Mouse (Mus musculus): ENCODE results near the gene Steap3. TPM values are rescaled to one million over a fixed set of nuclear protein-coding genes. Genes with fewer than 3 reads are reported as not detected.
"Not testable (repeated sequence)": the region's sequence is repeated elsewhere in the genome, so short reads cannot be mapped to it uniquely, and the experiment has no call there.

The Steap3 gene
- total RNA-seq (2021) = 1 to 10 TPM; 7.1 to 7.4 TPM
- long read RNA-seq, experiment 1, partial matches to known transcripts = 0 of 5 reads
- long read RNA-seq, experiment 1, other reads (novel, unspliced or antisense) = 1 of 5 reads
- long read RNA-seq, experiment 2, transcript Steap3-202 (5 exons, 2,752 nt) = major isoform, 7 of 14 reads
- long read RNA-seq, experiment 2, partial matches to known transcripts = 1 of 14 reads
- long read RNA-seq, experiment 2, other reads (novel, unspliced or antisense) = 6 of 14 reads

DNA sequence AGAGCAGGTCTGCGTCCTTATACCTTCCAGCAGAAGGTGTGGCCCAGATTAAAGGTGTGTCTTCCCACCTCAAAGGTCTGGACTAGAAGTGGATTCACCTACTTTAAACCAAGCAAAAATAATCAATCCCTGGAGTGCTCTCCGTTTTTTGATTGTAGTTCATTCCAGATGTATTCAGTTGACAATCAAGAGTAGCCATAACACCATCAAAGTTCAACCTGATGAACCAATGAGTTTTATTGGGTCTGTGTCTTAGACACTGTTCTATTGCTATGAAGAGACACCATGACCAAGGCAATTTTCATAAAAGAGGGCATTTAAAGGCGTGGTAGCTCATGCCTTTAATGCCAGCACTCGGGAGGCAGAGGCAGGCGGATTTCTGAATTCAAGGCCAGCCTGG, at the start of gene Steap3:
Steap3 (minus strand) TSS at position 101 of the 400 bp plus-strand sequence.
- intact Hi-C loops (cut with DNase I) = no loop called here

DNA sequence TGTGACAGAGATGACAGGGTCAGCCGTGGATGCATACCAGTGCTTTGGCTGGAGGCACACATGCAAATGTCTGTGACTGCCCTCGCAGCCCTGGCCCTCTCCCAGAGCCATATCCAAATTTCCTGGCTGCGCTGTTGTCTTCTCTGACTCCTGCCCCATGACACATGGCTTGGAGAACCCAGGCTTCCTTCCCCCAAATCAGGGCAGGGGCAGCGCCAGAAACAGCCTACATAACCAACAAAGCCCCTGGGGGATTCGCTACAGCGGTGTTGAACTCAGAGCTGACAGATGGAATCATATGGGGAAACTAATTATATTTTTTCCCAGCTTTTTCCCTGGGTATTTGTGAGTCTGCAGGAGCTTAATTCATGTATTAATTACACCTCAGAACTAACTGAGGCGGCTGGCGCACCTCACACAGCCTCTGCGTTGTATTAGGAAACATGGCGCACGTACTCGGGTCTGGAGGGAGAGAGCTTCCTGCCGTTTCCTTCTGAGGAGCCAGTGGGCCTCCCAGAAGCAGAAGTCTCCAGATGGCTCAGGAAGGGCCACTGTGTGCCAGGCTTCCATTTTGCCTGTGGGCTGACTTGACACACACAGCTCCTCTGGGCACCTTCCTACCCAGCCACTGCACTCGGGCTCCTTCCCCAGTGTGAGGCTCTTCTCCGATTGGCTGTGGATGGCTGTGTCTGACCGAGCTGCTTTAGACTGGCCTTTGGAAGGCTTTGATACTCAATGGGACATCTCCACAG, 48.9 kb upstream of the Steap3 start:
- DNase-seq (ENCODE audit: low spot score in 2 of 2) = no peak
- intact Hi-C loops (cut with DNase I) = no loop called here

More for the DNA sequence above, at the start of gene Steap3:
- DNase-seq (ENCODE audit: low spot score in 2 of 2) = no peak

DNA sequence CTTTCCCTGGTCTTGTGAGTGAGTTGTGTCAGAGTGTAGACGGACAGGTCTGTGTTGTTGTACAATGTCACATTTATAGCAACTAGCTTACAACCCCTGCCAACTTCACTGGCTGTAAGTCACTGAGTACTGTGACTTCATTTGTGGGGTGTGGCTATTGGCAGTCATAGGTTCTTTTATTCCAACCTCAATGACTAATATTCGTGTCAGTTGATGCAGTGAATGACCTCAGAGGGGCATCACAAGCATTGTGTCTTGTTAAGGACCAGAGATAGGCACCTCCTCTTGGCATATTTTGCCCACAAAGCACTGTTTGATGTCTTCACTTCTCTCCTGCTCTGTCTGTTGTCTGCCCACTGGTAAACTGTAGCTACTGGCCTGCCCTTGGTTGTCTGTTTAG, 33.3 kb upstream of the Steap3 start:
- no peak for DNase-seq (ENCODE audit: low spot score in 2 of 2)
- intact Hi-C loops (cut with DNase I) = no loop called here

DNA sequence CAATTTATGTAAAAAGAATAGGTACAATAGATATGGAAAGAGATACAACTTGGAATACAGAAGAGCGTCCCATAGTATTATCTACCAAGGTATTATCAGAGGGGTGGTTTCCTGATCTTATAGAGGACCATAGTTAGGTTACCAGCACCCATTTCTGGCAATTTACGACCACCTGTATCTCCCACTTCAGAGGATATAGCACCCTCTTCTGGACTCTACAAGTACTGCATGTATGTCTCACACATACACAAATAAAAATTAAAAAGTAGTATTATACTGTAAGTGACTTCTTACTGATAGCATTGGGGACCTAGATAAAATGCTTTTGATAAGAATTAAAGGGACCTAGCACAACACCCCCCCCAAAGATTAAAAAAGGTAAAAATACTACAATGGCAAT, 24.4 kb upstream of the Steap3 start:
- no peak for DNase-seq (ENCODE audit: low spot score in 2 of 2)

DNA sequence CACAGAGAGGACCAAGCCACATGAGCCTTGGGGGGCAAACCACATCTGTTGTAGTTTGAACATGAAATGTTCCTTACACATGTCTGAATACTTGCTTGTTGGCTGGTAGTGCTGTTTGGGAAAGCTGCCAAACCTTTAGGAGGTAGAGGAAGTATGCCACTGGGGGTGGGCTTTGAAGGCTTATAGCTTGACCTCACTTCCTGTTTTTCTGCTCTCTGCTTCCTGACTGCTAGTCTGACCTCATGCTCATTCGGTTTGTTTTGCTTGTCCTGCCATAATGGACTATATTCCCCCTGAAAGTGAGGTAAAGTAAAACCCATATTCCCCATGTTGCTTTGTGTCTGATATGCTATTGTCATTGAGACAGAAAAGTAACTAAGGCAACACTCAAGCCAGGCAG, 21.3 kb upstream of the Steap3 start:
- no peak for DNase-seq (ENCODE audit: low spot score in 2 of 2)
- intact Hi-C loops (cut with DNase I) = no loop called here

More for the DNA sequence above, 24.4 kb upstream of the Steap3 start:
- intact Hi-C loops (cut with DNase I) = no loop called here

DNA sequence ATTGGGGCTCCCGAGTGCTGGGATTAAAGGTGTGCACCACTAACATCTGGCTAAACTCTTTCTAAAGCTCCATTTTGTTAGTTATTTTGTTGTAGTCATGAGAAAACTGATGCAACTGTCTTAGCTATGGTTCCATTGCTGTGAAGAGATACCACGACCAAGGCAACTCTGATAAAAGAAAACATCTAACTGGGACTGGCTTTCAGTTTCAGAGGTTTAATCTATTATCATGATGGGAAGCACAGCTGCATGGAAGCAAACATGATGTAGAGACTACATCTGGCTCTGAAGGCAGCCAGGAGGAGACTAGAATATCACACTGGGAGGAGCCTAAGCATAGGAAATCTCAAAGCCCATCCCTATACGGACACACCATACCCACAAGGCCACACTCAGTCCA, 19.2 kb upstream of the Steap3 start:
- no peak for DNase-seq (ENCODE audit: low spot score in 2 of 2)
- intact Hi-C loops (cut with DNase I) = no loop called here

DNA sequence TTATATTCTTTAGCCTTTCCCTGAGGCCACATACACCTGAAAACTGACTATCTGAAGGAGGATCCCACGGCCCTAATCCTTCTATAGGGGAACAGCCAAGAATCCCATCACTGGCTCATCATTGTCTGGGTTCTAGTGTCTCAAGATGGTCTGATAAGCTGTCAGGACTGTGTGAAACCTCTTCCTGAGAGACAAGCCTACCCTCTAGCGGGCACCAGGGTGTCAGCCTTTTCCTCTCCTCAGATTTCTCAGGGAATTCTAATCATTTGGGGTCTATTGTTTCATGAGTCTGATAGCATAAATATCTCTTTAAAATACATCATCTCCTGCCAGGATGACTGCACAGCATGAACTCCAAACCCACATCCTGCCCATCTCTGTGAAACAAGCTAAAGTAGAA, 17.3 kb upstream of the Steap3 start:
- DNase-seq (ENCODE audit: low spot score in 2 of 2) = no peak
- intact Hi-C loops (cut with DNase I) = no loop called here

DNA sequence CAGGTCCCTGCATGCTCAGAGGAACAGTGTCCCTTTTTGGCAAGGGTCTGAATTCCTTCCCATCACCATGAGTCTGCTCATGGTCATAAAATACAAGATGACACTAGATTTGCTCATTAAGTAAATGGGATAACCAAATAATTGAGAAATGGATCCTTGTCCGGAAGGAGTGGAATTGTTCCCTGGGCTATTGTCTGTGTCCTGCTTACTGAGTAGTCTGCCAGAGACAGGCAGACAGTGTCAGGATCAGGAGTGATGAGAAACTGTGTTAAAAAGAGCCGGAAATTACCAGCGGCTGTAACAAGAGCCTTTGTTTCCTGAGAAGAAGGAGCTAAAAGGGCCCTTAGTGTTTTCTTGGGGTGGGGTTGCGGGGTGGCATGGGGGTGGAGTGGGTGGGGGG, 15.2 kb upstream of the Steap3 start:
- intact Hi-C loops (cut with DNase I) = no loop called here
- no peak for DNase-seq (ENCODE audit: low spot score in 2 of 2)

DNA sequence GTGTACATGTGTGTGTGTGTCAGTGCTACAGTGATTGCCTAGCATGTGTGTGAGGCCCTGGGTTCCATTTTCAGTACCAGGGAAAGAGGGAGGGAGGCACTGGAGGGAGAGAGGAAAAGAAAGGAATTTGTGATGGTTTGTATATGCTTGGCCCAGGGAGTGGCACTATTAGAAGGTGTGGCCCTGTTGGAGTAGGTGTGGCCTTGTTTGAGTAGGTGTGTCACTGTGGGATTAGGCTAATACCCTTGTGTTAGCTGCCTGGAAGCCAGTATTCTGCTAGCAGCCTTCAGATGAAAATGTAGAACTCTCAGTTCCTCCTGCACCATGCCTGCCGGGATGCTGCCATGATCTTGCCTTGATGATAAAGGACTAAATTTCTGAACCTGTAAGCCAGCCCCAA, 3.6 kb upstream of the Steap3 start:
- intact Hi-C loops (cut with DNase I); DNase-seq (ENCODE audit: low spot score in 2 of 2): not testable (repeated sequence)

DNA sequence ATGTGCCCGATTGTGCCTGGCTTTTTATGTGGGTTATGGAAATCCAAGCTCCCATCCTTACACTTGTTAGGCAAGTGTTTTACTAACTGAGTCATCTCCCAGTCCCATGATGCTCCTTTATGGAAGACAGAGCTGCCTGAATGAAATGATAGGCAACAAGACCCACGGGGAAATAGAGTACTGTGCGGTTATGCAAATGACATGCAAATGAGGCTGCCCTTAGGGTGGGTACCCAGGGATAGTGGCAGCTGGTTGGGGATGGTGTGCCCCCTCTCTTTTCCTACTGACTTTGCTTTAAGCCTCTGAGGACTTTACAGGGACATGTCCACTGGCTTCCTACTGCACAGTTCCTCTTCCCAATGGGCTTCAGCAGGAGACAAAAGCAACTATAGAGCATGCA, 2.7 kb upstream of the Steap3 start:
- intact Hi-C loops (cut with DNase I) = no loop called here
- DNase-seq (ENCODE audit: low spot score in 2 of 2) = no peak

DNA sequence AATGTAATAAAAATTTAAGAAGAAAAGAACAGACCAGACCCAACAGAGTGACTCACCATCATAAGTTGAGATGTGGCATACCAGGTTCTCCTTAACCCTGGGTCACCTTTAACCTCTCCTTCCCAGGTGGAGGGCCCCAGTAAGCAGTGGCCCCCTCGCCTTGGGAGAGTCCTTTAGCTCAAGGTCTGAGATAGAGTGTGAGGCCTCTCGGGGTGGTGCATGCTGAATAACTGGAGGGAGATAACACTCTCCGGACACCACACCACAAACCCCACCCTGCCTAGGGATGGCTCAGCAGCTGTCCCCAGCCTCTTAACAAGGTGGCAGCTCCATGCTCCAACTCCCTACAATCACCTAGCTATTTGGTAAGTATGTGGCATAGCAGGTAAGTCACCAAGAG, 1.6 kb downstream of the Steap3 start:
- no peak for DNase-seq (ENCODE audit: low spot score in 2 of 2)
- intact Hi-C loops (cut with DNase I) = no loop called here

DNA sequence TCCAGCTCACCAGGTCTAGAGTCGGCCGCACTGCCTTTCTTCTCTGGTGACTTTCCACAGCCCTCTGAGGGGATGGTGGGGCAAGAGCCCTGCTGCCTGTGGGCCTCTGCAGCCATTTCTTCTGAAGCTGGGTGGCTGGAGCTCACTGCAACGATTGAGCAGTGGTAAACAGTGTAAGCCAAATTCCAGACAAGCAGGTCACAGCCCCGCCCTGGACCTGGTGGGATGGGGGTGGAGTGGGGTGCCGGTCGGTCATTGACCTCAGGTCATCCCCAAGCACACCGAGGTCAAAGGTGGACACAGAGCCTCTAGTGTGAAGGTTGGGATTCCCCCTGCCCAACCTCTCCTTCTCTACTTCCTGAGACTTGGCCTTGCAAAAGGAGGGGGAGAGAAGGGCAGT, 2.4 kb downstream of the Steap3 start:
- no peak for DNase-seq (ENCODE audit: low spot score in 2 of 2)
- intact Hi-C loops (cut with DNase I) = no loop called here

DNA sequence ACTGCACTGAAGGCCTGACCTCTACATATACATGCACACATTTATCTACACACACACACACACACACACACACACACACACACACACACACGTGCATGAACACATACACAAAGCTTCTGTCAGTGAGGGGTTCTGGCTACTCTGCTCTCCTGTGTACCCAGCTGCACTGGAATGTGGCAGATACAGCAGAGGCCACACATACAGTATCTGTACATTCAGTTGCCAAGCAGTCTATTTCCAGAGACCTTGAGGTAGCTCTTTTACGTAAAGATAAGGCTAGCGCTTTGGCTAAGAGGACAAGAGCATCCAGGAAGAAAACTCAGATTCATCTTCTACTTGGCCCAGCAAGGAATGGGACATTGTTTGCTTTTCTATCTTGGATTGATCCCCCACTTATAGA, 4.9 kb downstream of the Steap3 start:
- no peak for DNase-seq (ENCODE audit: low spot score in 2 of 2)
- intact Hi-C loops (cut with DNase I) = no loop called here

DNA sequence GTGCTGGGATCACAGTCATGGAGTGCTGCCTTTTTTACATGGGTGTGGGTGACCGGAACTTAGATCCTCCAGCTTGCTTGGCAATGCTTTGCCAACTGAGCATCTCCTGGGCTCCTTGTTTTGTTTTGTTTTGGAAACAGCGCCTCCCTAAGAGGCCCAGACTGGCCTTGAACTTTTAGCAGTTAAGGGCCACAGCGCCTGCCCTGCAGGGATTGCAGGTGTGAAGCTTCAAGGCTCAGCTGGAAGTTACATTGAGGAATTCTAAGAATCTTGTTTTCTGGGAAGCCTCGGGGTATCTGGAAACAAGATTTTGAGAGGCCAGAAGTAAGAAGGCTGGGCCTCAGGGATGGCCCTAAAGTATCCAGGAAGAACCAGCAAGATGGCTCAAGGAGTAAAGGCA, 6.0 kb downstream of the Steap3 start:
- no peak for DNase-seq (ENCODE audit: low spot score in 2 of 2)
- intact Hi-C loops (cut with DNase I) = no loop called here

DNA sequence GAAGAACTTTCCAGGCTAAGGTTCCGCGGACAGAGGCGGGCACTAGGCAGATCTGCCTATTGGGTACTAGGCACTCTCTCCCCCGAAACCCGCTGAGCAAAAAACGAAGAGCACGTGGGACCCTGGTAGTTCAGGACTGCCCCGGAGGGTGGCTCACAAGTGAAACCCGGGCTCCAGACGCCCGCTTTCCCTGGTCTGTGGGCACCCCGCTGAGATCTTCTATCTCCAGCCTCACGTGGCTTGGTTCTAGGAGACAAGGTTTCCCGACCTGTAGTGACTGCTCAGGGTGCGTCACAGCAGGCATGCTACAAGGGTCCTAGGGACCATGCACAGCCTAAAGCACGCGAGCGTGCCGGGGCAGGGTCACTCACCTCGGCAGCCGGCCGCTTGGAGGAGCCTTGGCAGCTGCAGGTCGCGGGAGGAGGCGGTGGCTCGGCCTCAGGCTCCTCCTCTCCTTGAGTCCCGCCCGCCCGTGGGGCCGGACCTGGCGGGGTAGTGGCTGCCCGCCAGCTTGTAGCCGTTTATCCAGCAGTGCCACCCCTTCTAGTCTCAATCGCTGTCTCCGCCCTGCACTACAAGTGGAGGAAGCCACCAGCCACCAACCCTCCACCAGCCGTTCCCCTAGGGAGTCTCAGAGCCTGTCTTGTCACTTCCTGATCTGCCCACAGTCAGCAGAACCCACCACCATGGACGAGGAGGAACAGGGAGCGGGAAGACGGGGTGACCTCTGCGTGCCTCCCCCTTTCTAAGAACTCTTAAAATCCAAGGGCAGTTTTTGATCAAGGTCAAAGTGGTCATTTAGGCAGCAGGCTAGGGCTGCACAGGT, 7.4 kb downstream of the Steap3 start:
- DNase-seq (ENCODE audit: low spot score in 2 of 2) = peak; percentile 48 to 63
- intact Hi-C loops (cut with DNase I) = no loop called here

DNA sequence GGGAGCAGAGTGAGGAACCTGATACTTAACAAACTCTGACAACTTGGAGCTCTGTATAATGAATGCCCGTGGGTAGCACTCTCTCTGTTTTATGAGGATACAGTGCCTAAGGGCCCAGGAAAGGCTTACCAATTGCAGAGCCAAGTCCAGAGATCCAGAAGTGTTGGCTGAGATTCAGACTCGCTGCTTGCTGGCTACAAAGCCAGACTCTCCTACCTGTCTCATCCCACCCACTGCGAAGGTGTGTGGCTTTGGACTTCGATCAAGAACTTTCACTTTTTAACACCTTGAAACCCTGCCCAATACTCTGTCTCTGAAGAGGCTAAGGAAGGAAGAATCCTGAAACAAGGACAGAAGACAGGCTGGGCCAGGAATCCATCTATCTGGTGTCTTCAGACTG, 9.3 kb downstream of the Steap3 start:
- DNase-seq (ENCODE audit: low spot score in 2 of 2) = no peak
- intact Hi-C loops (cut with DNase I) = no loop called here

DNA sequence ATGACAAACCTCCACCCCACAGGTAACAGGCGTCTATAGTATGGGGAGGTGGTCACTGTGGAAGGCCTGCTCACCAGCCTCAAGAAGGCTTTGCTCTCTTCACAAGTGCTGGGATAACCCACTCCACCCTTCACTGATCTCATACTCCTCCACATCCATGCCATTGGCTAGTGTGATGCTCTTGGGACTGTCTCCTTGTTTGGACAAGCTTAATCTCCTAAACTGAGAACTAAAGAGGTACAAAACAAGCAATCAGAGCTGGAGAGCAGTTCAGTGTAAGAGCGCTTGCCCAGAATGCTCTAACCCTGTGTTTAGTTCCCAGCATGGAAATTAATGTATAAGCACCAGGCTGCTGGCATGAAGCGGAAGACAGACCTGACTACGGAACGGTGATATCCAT, 11.3 kb downstream of the Steap3 start:
- no peak for DNase-seq (ENCODE audit: low spot score in 2 of 2)
- intact Hi-C loops (cut with DNase I) = no loop called here

DNA sequence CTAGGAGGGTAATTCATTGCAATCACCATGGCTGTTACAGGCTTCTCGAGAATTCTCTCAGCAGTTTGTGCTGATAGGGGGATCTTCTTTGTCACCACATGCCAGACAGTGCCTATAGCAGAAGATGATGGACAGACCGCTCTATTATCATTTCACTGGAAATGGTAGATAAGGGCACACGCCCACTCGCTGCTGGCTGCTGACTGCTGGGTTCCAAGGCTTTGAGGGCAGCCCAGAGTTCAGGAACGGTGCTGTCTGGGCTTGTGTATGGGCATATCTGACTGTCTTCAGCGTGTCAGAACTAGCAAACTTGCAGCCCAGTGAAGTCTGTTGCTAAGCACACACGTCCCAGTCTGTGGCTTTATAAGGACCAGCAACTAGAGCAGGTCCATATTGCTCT, 13.3 kb downstream of the Steap3 start:
- intact Hi-C loops (cut with DNase I) = no loop called here

DNA sequence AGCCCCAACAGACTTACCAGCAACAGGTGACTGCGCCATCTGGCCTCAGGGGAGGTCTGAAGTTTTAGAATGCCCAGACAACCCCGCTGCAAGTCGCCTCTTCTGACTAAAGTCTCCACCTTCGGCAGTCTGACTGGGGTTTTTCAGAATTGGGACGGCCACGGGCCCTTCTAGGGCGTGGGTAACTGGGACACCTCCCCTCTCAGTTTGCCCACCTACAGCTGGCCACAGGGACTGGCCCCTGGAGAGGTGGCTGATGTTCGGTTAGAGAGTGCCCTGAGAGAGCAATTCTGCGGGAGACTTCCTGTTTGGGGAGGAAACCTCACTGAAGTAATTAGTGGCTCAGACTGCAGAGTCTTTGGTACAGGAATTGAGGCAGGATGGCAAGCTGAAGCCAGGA, 13.8 kb downstream of the Steap3 start:
- intact Hi-C loops (cut with DNase I) = no loop called here
- no peak for DNase-seq (ENCODE audit: low spot score in 2 of 2)

More for the DNA sequence above, 13.3 kb downstream of the Steap3 start:
- no peak for DNase-seq (ENCODE audit: low spot score in 2 of 2)

DNA sequence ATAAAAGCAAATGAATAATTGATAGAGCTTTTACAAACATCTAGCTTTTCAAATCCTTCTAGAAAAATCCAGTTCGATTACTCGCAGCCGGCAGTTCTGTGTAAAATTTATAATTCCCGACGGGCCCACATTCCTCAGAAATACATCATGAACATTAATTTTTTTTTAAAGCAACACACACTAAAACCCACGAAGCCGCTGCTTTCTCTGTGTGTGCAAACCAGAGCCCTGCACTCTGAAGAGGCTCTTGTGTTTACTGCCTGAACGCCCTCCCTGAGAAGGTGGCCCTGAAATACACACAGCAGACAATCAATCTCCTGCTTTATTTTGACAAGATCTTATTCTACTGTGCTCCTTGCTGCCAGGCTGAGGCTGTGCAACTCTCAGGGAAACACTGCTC, 14.3 kb downstream of the Steap3 start:
- DNase-seq (ENCODE audit: low spot score in 2 of 2) = no peak
- intact Hi-C loops (cut with DNase I) = no loop called here

DNA sequence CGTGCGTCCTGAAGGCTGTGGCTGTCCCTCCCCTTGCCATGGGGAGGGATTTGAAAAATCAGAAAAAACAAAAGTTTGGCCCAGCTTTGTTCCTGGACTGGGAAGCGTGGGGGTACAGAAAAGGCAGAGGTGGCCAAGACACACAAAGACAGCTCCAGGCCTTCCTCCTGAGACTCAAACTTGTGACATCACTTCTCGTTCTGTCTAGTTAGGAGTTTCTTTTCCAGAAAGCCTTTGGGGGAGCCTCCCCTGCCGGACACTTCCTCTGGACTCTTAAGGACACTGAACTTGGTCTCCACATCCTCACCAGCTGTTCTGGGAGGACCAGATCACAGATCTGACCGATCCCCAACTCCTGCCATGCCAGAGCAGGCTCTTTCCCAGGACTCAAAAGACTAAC, 18.8 kb downstream of the Steap3 start:
- intact Hi-C loops (cut with DNase I) = no loop called here
- no peak for DNase-seq (ENCODE audit: low spot score in 2 of 2)

Measured in left cerebral cortex, postnatal 14 days (tissue).